Mouse (Mus musculus): ENCODE measurements around the gene Tbc1d13. TPM values are rescaled to one million over a fixed set of nuclear protein-coding genes. Genes with fewer than 3 reads are reported as not detected.
A peak's percentile ranks its signal among the peaks of the same experiment; 100 is the strongest.

Gene Tbc1d13
- polyA plus RNA-seq, 1 experiment from 2014 or later: 6.4 TPM

DNA sequence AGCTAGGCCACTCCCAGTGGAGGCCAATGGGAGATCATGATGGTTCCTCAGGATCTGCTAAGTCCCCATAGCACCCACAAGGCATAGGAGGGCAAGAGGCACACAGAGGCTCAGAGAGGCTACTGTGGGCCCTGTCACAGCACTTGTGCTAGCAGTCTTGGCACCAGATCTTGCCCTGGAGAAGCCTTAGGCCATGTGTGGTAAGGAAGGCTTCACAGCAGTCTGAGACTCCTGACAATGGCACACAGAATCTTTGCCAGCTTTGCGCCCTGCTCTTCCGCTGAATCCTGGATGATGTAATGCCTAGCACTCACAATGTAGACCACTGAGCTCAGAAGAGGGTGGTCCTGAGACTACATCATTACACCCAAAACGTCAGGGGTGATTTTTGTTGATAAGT, 61.1 kb downstream of the Tbc1d13 start:
- H3K4me2 ChIP-seq (ENCODE audit: low read length): no peak overlapping the region
- DNase-seq (ENCODE audit: low spot score) (no peak), ATAC-seq (replicated peaks; ENCODE audit: low FRiP score, low read depth) (no peak)
- H3K4me3 ChIP-seq (replicated peaks; ENCODE audit: low read depth, low read length): no peak overlapping the region
- no peaks in the 10 kb centered on the region for H3K4me1 ChIP-seq (replicated peaks; ENCODE audit: insufficient read depth, low read length)
- H3K9me3 ChIP-seq (replicated peaks; ENCODE audit: low read length): no peaks in the 10 kb centered on the region
- no peak overlapping the region for H3K27ac ChIP-seq
- H3K27me3 ChIP-seq (ENCODE audit: insufficient read depth, low read length): no peaks in the 10 kb centered on the region
- no peaks in the 10 kb centered on the region for H3K36me3 ChIP-seq (ENCODE audit: insufficient read depth, low read length)
- 92% methylated on average over 3 of the region's 3 CpGs for WGBS
- H3K9ac ChIP-seq (ENCODE audit: low read depth, low read length): no peak overlapping the region
- TF ChIP-seq CTCF (IDR thresholded peaks at IDR 0.05; ENCODE audit: low read depth): no peak

DNA sequence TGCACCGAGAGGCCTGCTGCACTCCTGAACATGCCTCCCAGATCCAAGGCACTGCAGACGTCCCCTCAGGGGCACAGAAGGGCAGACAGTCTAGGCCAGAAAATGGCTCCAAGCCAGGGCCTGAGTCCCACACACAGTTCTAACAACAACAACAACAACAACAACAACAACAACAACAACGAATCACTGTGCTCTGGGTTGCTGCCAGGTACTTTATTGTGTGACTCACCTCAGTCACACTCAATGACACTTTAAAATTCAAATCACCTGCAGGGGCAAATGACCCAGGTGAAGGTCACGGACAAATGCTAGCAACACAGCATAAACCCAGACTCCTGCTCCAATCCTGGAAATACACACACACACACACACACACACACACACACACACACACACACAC, 64.5 kb downstream of the Tbc1d13 start:
- no peak for DNase-seq (ENCODE audit: low spot score)
- WGBS: 70% methylated on average over 4 of the region's 4 CpGs
- H3K4me2 ChIP-seq (ENCODE audit: low read length): no peak overlapping the region

GRCm38 (mm10) chr2:30199984-30200383, 66.4 kb downstream of the Tbc1d13 start:
- no peak for TF ChIP-seq CTCF (IDR thresholded peaks at IDR 0.05; ENCODE audit: low read depth)
- no peak for DNase-seq (ENCODE audit: low spot score)

More for the DNA sequence above, 64.5 kb downstream of the Tbc1d13 start:
- ATAC-seq (replicated peaks; ENCODE audit: low FRiP score, low read depth): peak; percentile 22; the same call in 1 of the 2 replicates
- Histone ChIP-seq H3K27me3 (ENCODE audit: insufficient read depth, low read length) (no peaks in the 10 kb centered on the region), H3K36me3 (ENCODE audit: insufficient read depth, low read length) (no peaks in the 10 kb centered on the region), H3K9me3 (replicated peaks; ENCODE audit: low read length) (no peaks in the 10 kb centered on the region), H3K4me3 (replicated peaks; ENCODE audit: low read depth, low read length) (no peak overlapping the region), H3K27ac (peak overlapping the region; percentile 62), H3K4me1 (replicated peaks; ENCODE audit: insufficient read depth, low read length) (no peaks in the 10 kb centered on the region), H3K9ac (ENCODE audit: low read depth, low read length) (no peak overlapping the region)
- TF ChIP-seq CTCF (IDR thresholded peaks at IDR 0.05; ENCODE audit: low read depth): no peak

DNA sequence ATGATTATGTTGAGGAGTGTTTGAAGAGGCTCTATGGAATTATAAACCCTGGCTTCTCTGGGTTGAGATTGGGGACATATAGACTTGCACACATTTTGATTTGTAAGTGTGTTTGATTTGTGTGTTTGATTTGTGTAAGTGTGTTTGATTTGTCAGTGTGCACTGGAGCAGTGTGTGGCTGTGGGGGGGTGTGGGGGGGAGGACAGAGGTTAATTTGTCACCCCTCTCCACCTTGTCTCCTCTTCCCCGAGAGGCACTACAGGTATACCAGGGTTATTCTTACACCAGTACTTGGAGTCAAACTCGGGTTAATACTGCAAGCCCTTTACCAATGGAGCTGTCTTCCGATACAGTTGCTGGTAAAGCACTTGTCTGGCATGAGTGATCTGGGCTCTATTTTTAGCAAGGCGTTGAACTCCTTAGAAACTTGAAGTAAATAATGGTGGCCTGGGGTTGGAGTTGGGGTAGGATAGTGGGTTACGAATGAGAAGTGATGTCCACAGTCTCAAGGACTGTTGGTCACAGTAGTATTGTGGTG, 66.9 kb downstream of the Tbc1d13 start:
- H3K27me3 ChIP-seq (ENCODE audit: insufficient read depth, low read length): no peaks in the 10 kb centered on the region
- TF ChIP-seq CTCF (IDR thresholded peaks at IDR 0.05; ENCODE audit: low read depth): no peak
- H3K36me3 ChIP-seq (ENCODE audit: insufficient read depth, low read length): no peaks in the 10 kb centered on the region
- no peak overlapping the region for H3K4me2 ChIP-seq (ENCODE audit: low read length)
- ATAC-seq (replicated peaks; ENCODE audit: low FRiP score, low read depth) (no peak), DNase-seq (ENCODE audit: low spot score) (no peak)
- 47% methylated on average over 5 of the region's 5 CpGs for WGBS
- H3K4me3 ChIP-seq (replicated peaks; ENCODE audit: low read depth, low read length): no peak overlapping the region
- H3K27ac ChIP-seq: peak overlapping the region; percentile 47
- no peak overlapping the region for H3K9ac ChIP-seq (ENCODE audit: low read depth, low read length)
- H3K9me3 ChIP-seq (replicated peaks; ENCODE audit: low read length): no peaks in the 10 kb centered on the region
- peaks cover 6% of the 10 kb centered on the region; the same call in 1 of the 2 replicates for H3K4me1 ChIP-seq (replicated peaks; ENCODE audit: insufficient read depth, low read length)

More at GRCm38 (mm10) chr2:30199984-30200383, 66.4 kb downstream of the Tbc1d13 start:
- 32% methylated on average over 1 of the region's 1 CpGs for WGBS
- Histone ChIP-seq H3K27ac (peak overlapping the region; percentile 31; the same call in 1 of the 2 replicates), H3K36me3 (ENCODE audit: insufficient read depth, low read length) (no peaks in the 10 kb centered on the region), H3K9me3 (replicated peaks; ENCODE audit: low read length) (no peaks in the 10 kb centered on the region), H3K4me2 (ENCODE audit: low read length) (no peak overlapping the region), H3K9ac (ENCODE audit: low read depth, low read length) (no peak overlapping the region), H3K27me3 (ENCODE audit: insufficient read depth, low read length) (no peaks in the 10 kb centered on the region), H3K4me1 (replicated peaks; ENCODE audit: insufficient read depth, low read length) (peaks cover 6% of the 10 kb centered on the region; the same call in 1 of the 2 replicates), H3K4me3 (replicated peaks; ENCODE audit: low read depth, low read length) (no peak overlapping the region)
- 0 out of 2 replicates have a peak, but pooled peaks have one; percentile 15 for ATAC-seq (replicated peaks; ENCODE audit: low FRiP score, low read depth)

Other genes with a start within 250 kb of the Tbc1d13 start
- 33.1 and 36.9 TPM in 2 replicates for gene Odf2, start 244.5 kb upstream of the Tbc1d13 start, polyA plus RNA-seq (2015; fragmentation: Nextera tagmentation; extraction: Ambion mirVana)
- gene Gle1, start 198.3 kb upstream of the Tbc1d13 start, polyA plus RNA-seq (2015; fragmentation: Nextera tagmentation; extraction: Ambion mirVana): 31.2 and 37.5 TPM in 2 replicates
- gene Sptan1, start 168.2 kb upstream of the Tbc1d13 start, polyA plus RNA-seq (2015; fragmentation: Nextera tagmentation; extraction: Ambion mirVana): 92.4 and 94.3 TPM in 2 replicates
- gene Wdr34, start 84.9 kb upstream of the Tbc1d13 start, polyA plus RNA-seq (2015; fragmentation: Nextera tagmentation; extraction: Ambion mirVana): 26.2 and 29.1 TPM in 2 replicates
- 411 and 412 TPM in 2 replicates for gene Set, start 76.4 kb upstream of the Tbc1d13 start, polyA plus RNA-seq (2015; fragmentation: Nextera tagmentation; extraction: Ambion mirVana)
- 5.7 and 6.4 TPM in 2 replicates for gene Pkn3, start 56.1 kb upstream of the Tbc1d13 start, polyA plus RNA-seq (2015; fragmentation: Nextera tagmentation; extraction: Ambion mirVana)
- gene Zdhhc12, start 40.1 kb upstream of the Tbc1d13 start, polyA plus RNA-seq (2015; fragmentation: Nextera tagmentation; extraction: Ambion mirVana): 31.8 and 37.0 TPM in 2 replicates
- gene Zer1, start 9.2 kb upstream of the Tbc1d13 start, polyA plus RNA-seq (2015; fragmentation: Nextera tagmentation; extraction: Ambion mirVana): 4.4 and 4.9 TPM in 2 replicates
- gene Endog, start 37.7 kb downstream of the Tbc1d13 start, polyA plus RNA-seq (2015; fragmentation: Nextera tagmentation; extraction: Ambion mirVana): 53.5 and 58.2 TPM in 2 replicates
- 41.8 and 44.7 TPM in 2 replicates for gene Spout1, start 44.7 kb downstream of the Tbc1d13 start, polyA plus RNA-seq (2015; fragmentation: Nextera tagmentation; extraction: Ambion mirVana)
- gene Kyat1, start 72.1 kb downstream of the Tbc1d13 start, polyA plus RNA-seq (2015; fragmentation: Nextera tagmentation; extraction: Ambion mirVana): 22.7 and 22.9 TPM in 2 replicates
- gene Lrrc8a, start 104.0 kb downstream of the Tbc1d13 start, polyA plus RNA-seq (2015; fragmentation: Nextera tagmentation; extraction: Ambion mirVana): 50.2 and 51.3 TPM in 2 replicates
- gene Gm28035, start 106.8 kb downstream of the Tbc1d13 start, polyA plus RNA-seq (2015; fragmentation: Nextera tagmentation; extraction: Ambion mirVana): 0.20 and 0.29 TPM in 2 replicates
- gene Phyhd1, start 132.5 kb downstream of the Tbc1d13 start, polyA plus RNA-seq (2015; fragmentation: Nextera tagmentation; extraction: Ambion mirVana): 18.9 and 19.2 TPM in 2 replicates
- not detected in 2 replicates for gene Gm28038, start 147.3 kb downstream of the Tbc1d13 start, polyA plus RNA-seq (2015; fragmentation: Nextera tagmentation; extraction: Ambion mirVana)
- 33.8 and 36.3 TPM in 2 replicates for gene Dolk, start 152.6 kb downstream of the Tbc1d13 start, polyA plus RNA-seq (2015; fragmentation: Nextera tagmentation; extraction: Ambion mirVana)
- gene Nup188, start 152.7 kb downstream of the Tbc1d13 start, polyA plus RNA-seq (2015; fragmentation: Nextera tagmentation; extraction: Ambion mirVana): 17.3 and 17.5 TPM in 2 replicates
- gene Sh3glb2, start 225.6 kb downstream of the Tbc1d13 start, polyA plus RNA-seq (2015; fragmentation: Nextera tagmentation; extraction: Ambion mirVana): 65.1 and 66.4 TPM in 2 replicates
- gene Miga2, start 230.5 kb downstream of the Tbc1d13 start, polyA plus RNA-seq (2015; fragmentation: Nextera tagmentation; extraction: Ambion mirVana): 22.2 and 22.8 TPM in 2 replicates